Mouse (Mus musculus): ENCODE data around the gene 4932429P05Rik.

DNA sequence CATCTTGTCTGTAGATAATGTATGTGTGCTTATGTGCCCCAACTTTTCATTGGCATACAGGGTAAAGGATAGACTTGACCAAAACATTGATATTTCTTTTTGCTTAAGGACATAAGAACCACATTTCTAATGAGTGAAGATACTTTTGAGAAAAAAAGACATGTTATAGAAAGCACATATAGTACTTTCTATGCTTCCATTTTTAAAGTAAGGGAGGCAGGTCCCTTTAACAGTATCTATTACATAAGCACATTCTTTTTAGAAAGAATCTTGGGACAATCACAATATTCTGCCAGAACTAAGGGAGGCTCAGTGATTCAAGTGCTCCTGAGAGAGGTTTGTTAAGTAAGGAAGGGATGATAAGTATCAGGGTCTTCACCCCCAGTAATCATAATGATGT lies at the start of gene 4932429P05Rik:
- no peak for TF ChIP-seq GATA1 (IDR thresholded peaks at IDR 0.05; ENCODE audit: borderline replicate concordance, low read length)
- no peak for TF ChIP-seq FLI1 (IDR thresholded peaks at IDR 0.05; ENCODE audit: low read length)

Data from megakaryocyte, embryonic 14.5 days (primary cell).